ENCODE assay signal across 9 mouse cellular contexts in genomic region chrX:10215972-10216371, GRCm38 (mm10). TPM values are rescaled to one million over a fixed set of nuclear protein-coding genes. Genes with fewer than 3 reads are reported as not detected.
DNase-seq lines count a peak whose midpoint lies in the region; ATAC-seq and TF ChIP-seq lines count a peak whose summit lies in the region.
"Had no signal": no experiment of that assay in that cellular context is flagged by ENCODE, and none has a peak within 500 bp of the region (broad histone marks: within the 10 kb centered on the region; RNA-seq: fewer than 3 reads in every experiment).

No protein-coding gene starts in this region.

- peak overlapping the region; percentile 98 for H3K4me3 ChIP-seq in cerebellum, adult 2 months (replicated peaks; ENCODE audit: insufficient read depth, low read depth, low read length)
- H3K4me3 ChIP-seq in stomach, postnatal 0 days (ENCODE audit: low read depth, low read length) = peak overlapping the region; percentile 53

- no peaks in the 10 kb centered on the region for H3K27me3 ChIP-seq in cerebellum, adult 2 months (ENCODE audit: control insufficient read depth, insufficient read depth, low read length)
- no peaks in the 10 kb centered on the region for H3K27me3 ChIP-seq in stomach, postnatal 0 days (ENCODE audit: control insufficient read depth, insufficient read depth, low read length)

- TF ChIP-seq CTCF in cerebellum, adult 2 months (IDR thresholded peaks at IDR 0.05; ENCODE audit: borderline replicate concordance, insufficient read depth, low read depth, low read length) = no peak
- no peak for TF ChIP-seq CTCF in stomach, postnatal 0 days (IDR thresholded peaks at IDR 0.05; ENCODE audit: low read depth)

- H3K27ac ChIP-seq in cerebellum, adult 2 months (ENCODE audit: insufficient read depth, low read length) = peak overlapping the region; percentile 76
- peak overlapping the region; percentile 85 for H3K27ac ChIP-seq in stomach, postnatal 0 days (replicated peaks)

- ATAC-seq in megakaryocyte-erythroid progenitor cell, adult 5-6 weeks (replicated peaks; ENCODE audit: low FRiP score, low TSS enrichment, poor library complexity, severe bottlenecking) = peak; percentile 50; the same call in 1 of the 2 replicates
- peak; percentile 60 for ATAC-seq in stomach, postnatal 0 days (ENCODE audit: low FRiP score, low TSS enrichment)

- peak overlapping the region; percentile 63 for H3K9ac ChIP-seq in stomach, postnatal 0 days (ENCODE audit: low read length)

- no peak for TF ChIP-seq EP300 in stomach, postnatal 0 days (optimal IDR thresholded peaks at IDR 0.05)

- no peaks in the 10 kb centered on the region for H3K9me3 ChIP-seq in stomach, postnatal 0 days (ENCODE audit: control insufficient read depth, low read length)

- peak; percentile 5 for DNase-seq in embryo, embryonic 10 days (ENCODE audit: low spot score)
- DNase-seq in embryo, embryonic 9.5 days (ENCODE audit: extremely low spot score) = no peak
- DNase-seq in 416B (ENCODE audit: low read depth) = peak; percentile 68
- DNase-seq in cerebellum, adult 2 months = peak in 1 of 2 experiments; percentile 67
- DNase-seq in frontal cortex, postnatal 36 days (ENCODE audit: low spot score in 2 of 2) = peak; percentile 36 to 58
- peak; percentile 10 to 34 for DNase-seq in left cerebral cortex, adult 18-20 months (ENCODE audit: low spot score in 2 of 2)
- DNase-seq in stomach, postnatal 0 days (ENCODE audit: low spot score) = no peak

- no peaks in the 10 kb centered on the region for H3K36me3 ChIP-seq in stomach, postnatal 0 days (ENCODE audit: control insufficient read depth, insufficient read depth, low read length)

- no peak for TF ChIP-seq POLR2A in cerebellum, adult 2 months (IDR thresholded peaks at IDR 0.05; ENCODE audit: borderline replicate concordance, insufficient read depth, low read length)

- peak overlapping the region; percentile 42 for H3K4me2 ChIP-seq in stomach, postnatal 0 days (replicated peaks; ENCODE audit: low read depth)

- H3K4me1 ChIP-seq in cerebellum, adult 2 months (ENCODE audit: control insufficient read depth, insufficient read depth, low read length) = no peaks in the 10 kb centered on the region
- no peaks in the 10 kb centered on the region for H3K4me1 ChIP-seq in stomach, postnatal 0 days (replicated peaks; ENCODE audit: control insufficient read depth, insufficient read depth)

- 6% methylated on average over 16 of the region's 16 CpGs for WGBS in cerebellum, adult 2 months
- WGBS in stomach, postnatal 0 days = 20% methylated on average over 16 of the region's 16 CpGs

RNA-seq across cellular contexts. Expression of gene Rpgr, which starts 0.7 kb away (rescaled TPM):
- polyA plus RNA-seq in cerebellum, adult 2 months (2012; rRNA removed) = 10.9 and 11.2 TPM in 2 replicates
- total RNA-seq in left cerebral cortex, adult 18-20 months (2021) = 10 to 100 TPM; 18.1 to 20.5 TPM
- total RNA-seq in megakaryocyte-erythroid progenitor cell, adult 5-6 weeks (2014; fragmentation: Nextera tagmentation) = 6.5 and 6.9 TPM in 2 replicates
- 9.6 and 9.8 TPM in 2 replicates for total RNA-seq in megakaryocyte-erythroid progenitor cell, adult 5-6 weeks (2017)
- 4.3 and 5.1 TPM in 2 replicates for polyA plus RNA-seq in stomach, postnatal 0 days (2015; fragmentation: Nextera tagmentation; extraction: Ambion mirVana)

RNA-seq across cellular contexts. Expression of gene Otc, which starts 36.1 kb away (rescaled TPM):
- polyA plus RNA-seq in cerebellum, adult 2 months (2012; rRNA removed) = not detected in 2 replicates
- not detected for total RNA-seq in left cerebral cortex, adult 18-20 months (2021)
- not detected in 2 replicates for total RNA-seq in megakaryocyte-erythroid progenitor cell, adult 5-6 weeks (2014; fragmentation: Nextera tagmentation)
- not detected in 2 replicates for total RNA-seq in megakaryocyte-erythroid progenitor cell, adult 5-6 weeks (2017)
- 0.07 and 0.13 TPM in 2 replicates for polyA plus RNA-seq in stomach, postnatal 0 days (2015; fragmentation: Nextera tagmentation; extraction: Ambion mirVana)
- total RNA-seq: neutrophil, adult 5-6 weeks had no signal

Comparison
In these comparisons a context has a peak if more than half of its experiments do, and no peak if none do; other contexts are left out.
1. DNase-seq: peak in embryo, embryonic 10 days (single experiment), 416B (single experiment), frontal cortex, postnatal 36 days (2 of 2) and left cerebral cortex, adult 18-20 months (2 of 2); none in embryo, embryonic 9.5 days (single experiment) and stomach, postnatal 0 days (single experiment).